Mouse (Mus musculus): Measurements from ENCODE around the gene Epha4. TPM values are rescaled to one million over a fixed set of nuclear protein-coding genes. Genes with fewer than 3 reads are reported as not detected.

Gene Epha4
- polyA plus RNA-seq, 1 experiment from 2014 or later, result 24.0 TPM

GRCm38 (mm10) chr1:77338346-77338745, 176.5 kb downstream of the Epha4 start:
- Histone ChIP-seq H3K9ac (ENCODE audit: low read depth, low read length) (no peak overlapping the region), H3K36me3 (ENCODE audit: control insufficient read depth, insufficient read depth, low read length) (no peaks in the 10 kb centered on the region), H3K27ac (ENCODE audit: low read depth, low read length) (no peak overlapping the region), H3K4me1 (ENCODE audit: control insufficient read depth, insufficient read depth, low read length) (peaks cover 13% of the 10 kb centered on the region), H3K4me2 (replicated peaks; ENCODE audit: low read depth, low read length) (no peak overlapping the region), H3K27me3 (ENCODE audit: control insufficient read depth, insufficient read depth, low read length) (no peaks in the 10 kb centered on the region), H3K9me3 (ENCODE audit: control insufficient read depth, low read length) (no peaks in the 10 kb centered on the region), H3K4me3 (ENCODE audit: low read length) (no peak overlapping the region)
- no peak for ATAC-seq (ENCODE audit: low FRiP score, low TSS enrichment)
- 37% methylated on average over 6 of the region's 6 CpGs for WGBS

- peak; percentile 77; the same call in 1 of the 2 replicates for ATAC-seq (ENCODE audit: low FRiP score, low TSS enrichment)
- no peak overlapping the region for H3K4me2 ChIP-seq (replicated peaks; ENCODE audit: low read depth, low read length)
- H3K4me3 ChIP-seq (ENCODE audit: low read length), result no peak overlapping the region
- H3K9me3 ChIP-seq (ENCODE audit: control insufficient read depth, low read length), result no peaks in the 10 kb centered on the region
- 23% methylated on average over 7 of the region's 7 CpGs for WGBS
- peaks cover 13% of the 10 kb centered on the region for H3K4me1 ChIP-seq (ENCODE audit: control insufficient read depth, insufficient read depth, low read length)
- H3K27ac ChIP-seq (ENCODE audit: low read depth, low read length), result no peak overlapping the region; the same call in 1 of the 2 replicates
- H3K36me3 ChIP-seq (ENCODE audit: control insufficient read depth, insufficient read depth, low read length), result no peaks in the 10 kb centered on the region
- no peaks in the 10 kb centered on the region for H3K27me3 ChIP-seq (ENCODE audit: control insufficient read depth, insufficient read depth, low read length)
- no peak overlapping the region for H3K9ac ChIP-seq (ENCODE audit: low read depth, low read length)
These were observed 178.0 kb downstream of the Epha4 start for GRCm38 (mm10) chr1:77336937-77337336.

- no peak for ATAC-seq (ENCODE audit: low FRiP score, low TSS enrichment)
- no peaks in the 10 kb centered on the region for H3K36me3 ChIP-seq (ENCODE audit: control insufficient read depth, insufficient read depth, low read length)
- H3K27ac ChIP-seq (ENCODE audit: low read depth, low read length), result no peak overlapping the region
- H3K9ac ChIP-seq (ENCODE audit: low read depth, low read length), result no peak overlapping the region
- no peak overlapping the region for H3K4me2 ChIP-seq (replicated peaks; ENCODE audit: low read depth, low read length)
- no peaks in the 10 kb centered on the region for H3K27me3 ChIP-seq (ENCODE audit: control insufficient read depth, insufficient read depth, low read length)
- H3K4me3 ChIP-seq (ENCODE audit: low read length), result no peak overlapping the region
- 0 out of 2 replicates have a peak, but pooled peaks cover 3% of the 10 kb centered on the region for H3K4me1 ChIP-seq (ENCODE audit: control insufficient read depth, insufficient read depth, low read length)
- WGBS, result 29% methylated on average over 4 of the region's 4 CpGs
- H3K9me3 ChIP-seq (ENCODE audit: control insufficient read depth, low read length), result no peaks in the 10 kb centered on the region
These were observed 196.2 kb downstream of the Epha4 start for GRCm38 (mm10) chr1:77318597-77319127.

Small RNAs within 50 kb of the gene (microRNA-seq; reads per million reads assigned to microRNA genes)
- gene Mir6352, result not detected
